Mouse (Mus musculus) heart, adult 2 months (tissue): ENCODE results near the gene N4bp3.
"Not testable (repeated sequence)": the region's sequence is repeated elsewhere in the genome, so short reads cannot be mapped to it uniquely, and the experiment has no call there.

Experiments used
- CTCF ChIP-seq: fragments of 200-600 bp; IDR thresholded peaks from 2 replicates; pipeline ENCODE4 v1.8.1; 2022; ENCODE audit warnings: antibody characterized with exemption, mild to moderate bottlenecking, moderate library complexity
- EP300 ChIP-seq: fragments of 200-500 bp; IDR thresholded peaks from 2 replicates; pipeline ENCODE4 v1.6.1; 2011; ENCODE audit warnings: low read depth, low read length, control low read depth; ENCODE audit not compliant: insufficient read depth

- TF ChIP-seq CTCF, EP300: not testable (repeated sequence)
Measured at GRCm38 (mm10) chr11:51664747-51665146, 14.1 kb upstream of the N4bp3 start.
